Mouse (Mus musculus): ENCODE data around the gene Gm37240. TPM values are rescaled to one million over a fixed set of nuclear protein-coding genes. Genes with fewer than 3 reads are reported as not detected.

Gene Gm37240
- polyA plus RNA-seq, 2 experiments from 2014 or later: 3.6 to 5.5 TPM

DNA sequence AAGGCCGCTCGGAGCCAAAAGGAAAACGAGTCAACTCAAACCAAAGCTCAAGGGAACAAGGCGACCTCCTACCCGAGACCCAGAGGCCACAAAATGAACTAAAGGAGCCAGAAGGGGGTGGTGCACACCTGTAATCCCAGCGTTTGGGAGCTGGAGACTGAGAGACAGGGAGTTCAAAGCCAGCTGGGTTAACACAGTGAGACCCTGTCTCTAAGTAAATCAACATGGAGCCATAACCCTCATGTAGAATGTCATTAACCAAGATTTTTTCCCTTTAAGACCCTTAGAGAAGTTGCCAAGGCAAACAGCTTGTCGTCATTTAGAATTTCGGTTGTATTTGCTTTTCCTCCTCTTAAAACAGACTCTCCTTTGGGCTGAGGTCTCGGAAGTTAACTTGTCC, 1438.3 kb downstream of the Gm37240 start:
- ATAC-seq: no peak

DNA sequence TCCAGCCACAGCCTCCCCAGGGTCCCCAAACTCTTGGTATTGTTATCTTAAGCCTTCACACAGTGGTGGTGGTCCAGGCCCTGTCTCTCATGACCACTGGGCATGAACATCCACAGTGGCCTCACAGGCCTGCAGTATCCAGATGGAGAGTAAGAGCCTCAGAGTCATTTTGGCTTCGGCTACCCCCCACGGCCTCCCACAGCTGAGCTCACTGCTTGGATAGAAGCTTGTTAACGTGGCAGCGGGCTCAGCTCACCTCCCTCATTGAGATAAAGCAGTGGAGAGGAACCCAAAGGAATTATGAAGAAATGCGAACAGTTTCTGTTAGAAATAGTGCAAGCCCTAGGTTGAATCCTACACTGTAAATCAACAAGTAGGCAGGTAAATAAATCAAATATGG, 1439.5 kb downstream of the Gm37240 start:
- ATAC-seq: no peak

Other genes with a start within 250 kb of the Gm37240 start
- gene Fam160a1, start 70.2 kb downstream of the Gm37240 start, polyA plus RNA-seq (2017; shearing (Covaris generic)): 1 to 10 TPM; 3.8 to 8.0 TPM
- gene Glt28d2, start within 50 bp of the Gm37240 start, polyA plus RNA-seq (2017; shearing (Covaris generic)): 1 to 10 TPM; 3.1 to 6.1 TPM
- 1 to 10 TPM; 1.0 to 2.0 TPM for gene Sh3d19, start 83.6 kb upstream of the Gm37240 start, polyA plus RNA-seq (2017; shearing (Covaris generic))
- not detected for gene Prss48, start 115.0 kb upstream of the Gm37240 start, polyA plus RNA-seq (2017; shearing (Covaris generic))

Data from CD4-positive, CD25-positive, alpha-beta regulatory T cell, adult 4 months (primary cell).